Mouse (Mus musculus): Measurements from ENCODE around the gene Gja4.

- no peak for TF ChIP-seq POLR2A (IDR thresholded peaks at IDR 0.05; ENCODE audit: extremely low read depth, insufficient read depth, low read length)
- TF ChIP-seq CTCF (IDR thresholded peaks at IDR 0.05; ENCODE audit: extremely low read depth, insufficient read depth, low read length), result no peak
Observed at GRCm38 (mm10) chr4:127300503-127300902, 13.3 kb downstream of the Gja4 start.
